Mouse (Mus musculus): ENCODE measurements at regions not wholly inside any gene's neighbourhood (a gene's known extent, or its start where the extent isn't known, plus 50 kb on each side); places are given as distances from the start of the nearest gene placed in this dataset.

DNA sequence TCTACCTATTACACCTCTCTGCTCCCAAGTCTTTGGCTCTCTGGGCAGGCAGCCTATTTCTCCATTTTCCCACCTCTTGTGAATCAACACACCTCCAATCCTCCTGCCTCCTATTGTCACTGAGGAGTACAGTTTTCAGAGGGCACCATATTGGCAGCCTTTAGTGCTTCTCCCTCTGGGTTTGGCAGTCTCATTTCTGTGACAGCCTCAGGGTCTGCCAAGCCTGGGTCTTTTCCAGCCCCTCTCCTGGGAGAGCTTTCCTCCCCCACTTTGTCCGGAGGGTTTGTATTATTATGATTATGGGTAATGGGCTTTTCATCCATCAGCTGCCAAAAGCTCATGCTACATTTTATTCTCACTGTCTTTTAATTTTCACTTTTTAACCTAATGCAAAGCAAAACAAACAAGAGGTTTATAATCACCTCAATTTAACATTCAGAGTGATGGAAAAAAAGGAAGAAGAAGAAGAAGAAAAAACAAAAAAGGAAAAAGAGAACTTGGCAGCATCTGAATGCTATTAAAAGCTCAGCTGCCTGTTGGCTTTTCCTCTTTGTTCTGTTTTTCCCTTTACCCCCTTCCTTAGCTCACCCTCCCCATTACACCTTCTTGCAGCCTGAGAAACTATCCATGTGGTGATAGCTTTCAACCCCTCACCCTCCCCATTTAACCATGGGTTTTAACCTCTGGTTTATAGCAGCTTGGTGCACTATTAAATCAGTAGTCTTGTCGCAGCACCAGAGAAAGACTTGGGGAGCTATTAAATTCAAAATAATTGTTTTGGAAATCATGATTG, 790.5 kb upstream of the Cdh8 start:
- 60% methylated on average over 2 of the region's 2 CpGs for WGBS (ENCODE audit: insufficient replicate concordance)
- no peaks in the 10 kb centered on the region for H3K36me3 ChIP-seq (replicated peaks; ENCODE audit: control insufficient read depth, insufficient read depth, low read depth)
- no peaks in the 10 kb centered on the region for H3K27me3 ChIP-seq (ENCODE audit: control insufficient read depth, insufficient read depth, low read length)
- no peak overlapping the region for H3K4me3 ChIP-seq (ENCODE audit: insufficient read depth in 1 of 2, low read depth in 2 of 2, low read length in 2 of 2)
- no peak overlapping the region for H3K27ac ChIP-seq
- H3K9ac ChIP-seq (replicated peaks): no peak overlapping the region
- ATAC-seq (ENCODE audit: insufficient read depth) (no peak), DNase-seq (ENCODE audit: low read depth in 3 of 3, low spot score in 3 of 3) (no peak)
- no peak for TF ChIP-seq CTCF (IDR thresholded peaks at IDR 0.05; ENCODE audit: low read depth)
- no peak for TF ChIP-seq EP300 (IDR thresholded peaks at IDR 0.05; ENCODE audit: low read depth)
- no peaks in the 10 kb centered on the region for H3K9me3 ChIP-seq (ENCODE audit: control insufficient read depth, low read length)
- H3K4me2 ChIP-seq (ENCODE audit: low read depth): no peak overlapping the region
- no peaks in the 10 kb centered on the region for H3K4me1 ChIP-seq (replicated peaks; ENCODE audit: control insufficient read depth in 2 of 2, insufficient read depth in 2 of 2, low read length in 1 of 2)

DNA sequence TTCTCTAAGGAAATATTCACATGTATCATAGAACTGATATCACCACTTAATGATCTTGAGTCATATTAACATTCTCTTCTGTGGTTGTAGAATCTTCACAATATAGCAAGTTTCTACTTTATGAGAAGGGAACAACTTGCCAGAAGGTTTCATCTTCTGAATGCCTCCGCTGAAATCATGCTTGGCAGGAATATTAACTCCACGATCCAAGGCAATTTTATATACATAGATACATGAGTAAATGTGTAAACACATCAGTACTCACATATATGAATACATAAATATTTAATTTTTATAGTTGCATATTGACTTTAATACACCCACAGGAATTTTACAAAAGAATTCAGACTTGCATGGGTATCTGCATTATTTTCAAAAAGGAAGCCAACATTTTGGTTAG, 777.0 kb upstream of the Cdh8 start:
- Histone ChIP-seq H3K4me1 (replicated peaks; ENCODE audit: control insufficient read depth in 2 of 2, insufficient read depth in 2 of 2, low read length in 1 of 2) (no peaks in the 10 kb centered on the region), H3K27ac (no peak overlapping the region), H3K9me3 (ENCODE audit: control insufficient read depth, low read length) (no peaks in the 10 kb centered on the region), H3K4me3 (ENCODE audit: insufficient read depth in 1 of 2, low read depth in 2 of 2, low read length in 2 of 2) (no peak overlapping the region), H3K9ac (replicated peaks) (no peak overlapping the region), H3K27me3 (ENCODE audit: control insufficient read depth, insufficient read depth, low read length) (no peaks in the 10 kb centered on the region), H3K4me2 (ENCODE audit: low read depth) (no peak overlapping the region), H3K36me3 (replicated peaks; ENCODE audit: control insufficient read depth, insufficient read depth, low read depth) (no peaks in the 10 kb centered on the region)
- no peak for DNase-seq (ENCODE audit: low read depth in 3 of 3, low spot score in 3 of 3)
- 75% methylated on average over 2 of the region's 2 CpGs for WGBS (ENCODE audit: insufficient replicate concordance)
- TF ChIP-seq CTCF (IDR thresholded peaks at IDR 0.05; ENCODE audit: low read depth) (no peak), EP300 (IDR thresholded peaks at IDR 0.05; ENCODE audit: low read depth) (no peak)
- no peak for ATAC-seq (ENCODE audit: insufficient read depth)

DNA sequence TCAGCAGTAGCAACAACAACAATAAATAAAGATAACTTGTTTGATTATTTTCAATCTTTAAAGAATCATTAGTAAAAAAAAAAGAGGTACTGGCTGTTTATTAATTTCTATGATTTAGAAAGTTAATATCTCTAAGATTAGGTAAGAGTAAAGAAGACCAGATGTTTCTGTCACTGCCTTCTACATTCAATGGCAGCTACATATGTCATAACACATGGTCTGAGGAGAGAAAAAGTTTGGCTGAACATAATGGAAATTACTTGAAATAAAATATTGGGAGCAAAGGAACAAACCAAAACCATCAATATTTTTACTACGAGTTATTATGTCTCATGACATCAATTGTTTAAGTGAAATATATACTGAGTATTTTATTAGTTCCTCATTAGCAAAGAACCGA, 774.4 kb upstream of the Cdh8 start:
- H3K27me3 ChIP-seq (ENCODE audit: control insufficient read depth, insufficient read depth, low read length): no peaks in the 10 kb centered on the region
- no peaks in the 10 kb centered on the region for H3K36me3 ChIP-seq (replicated peaks; ENCODE audit: control insufficient read depth, insufficient read depth, low read depth)
- DNase-seq (ENCODE audit: low read depth in 3 of 3, low spot score in 3 of 3) (no peak), ATAC-seq (ENCODE audit: insufficient read depth) (no peak)
- no peak overlapping the region for H3K27ac ChIP-seq
- H3K9ac ChIP-seq (replicated peaks): no peak overlapping the region
- H3K4me3 ChIP-seq (ENCODE audit: insufficient read depth in 1 of 2, low read depth in 2 of 2, low read length in 2 of 2): no peak overlapping the region
- no peaks in the 10 kb centered on the region for H3K4me1 ChIP-seq (replicated peaks; ENCODE audit: control insufficient read depth in 2 of 2, insufficient read depth in 2 of 2, low read length in 1 of 2)
- no peak for TF ChIP-seq EP300 (IDR thresholded peaks at IDR 0.05; ENCODE audit: low read depth)
- TF ChIP-seq CTCF (IDR thresholded peaks at IDR 0.05; ENCODE audit: low read depth): no peak
- WGBS (ENCODE audit: insufficient replicate concordance): 51% methylated on average over 2 of the region's 2 CpGs
- no peak overlapping the region for H3K4me2 ChIP-seq (ENCODE audit: low read depth)
- H3K9me3 ChIP-seq (ENCODE audit: control insufficient read depth, low read length): no peaks in the 10 kb centered on the region

DNA sequence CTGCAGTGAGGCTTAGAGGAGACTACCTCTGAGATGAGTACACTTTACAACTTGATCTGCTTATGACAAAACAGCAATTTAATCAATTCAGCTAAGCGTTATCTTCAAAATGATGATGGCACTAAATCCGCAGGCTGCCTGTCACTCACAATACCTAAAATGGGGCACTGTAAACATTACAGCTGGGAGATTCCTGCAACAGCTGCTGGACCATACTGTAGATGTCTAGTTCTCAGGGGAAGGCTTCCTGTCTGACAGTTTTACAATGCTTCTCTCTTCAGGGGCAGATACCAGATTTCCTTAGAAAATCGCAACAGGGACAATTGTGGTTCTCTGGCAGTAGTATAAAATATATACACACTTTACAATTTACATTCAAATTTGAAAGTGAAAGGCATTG, 771.7 kb upstream of the Cdh8 start:
- no peaks in the 10 kb centered on the region for H3K9me3 ChIP-seq (ENCODE audit: control insufficient read depth, low read length)
- no peaks in the 10 kb centered on the region for H3K36me3 ChIP-seq (replicated peaks; ENCODE audit: control insufficient read depth, insufficient read depth, low read depth)
- TF ChIP-seq CTCF (IDR thresholded peaks at IDR 0.05; ENCODE audit: low read depth): no peak
- no peak for TF ChIP-seq EP300 (IDR thresholded peaks at IDR 0.05; ENCODE audit: low read depth)
- WGBS (ENCODE audit: insufficient replicate concordance): 75% methylated on average over 3 of the region's 3 CpGs
- H3K9ac ChIP-seq (replicated peaks): no peak overlapping the region
- H3K4me1 ChIP-seq (replicated peaks; ENCODE audit: control insufficient read depth in 2 of 2, insufficient read depth in 2 of 2, low read length in 1 of 2): no peaks in the 10 kb centered on the region
- no peak overlapping the region for H3K4me3 ChIP-seq (ENCODE audit: insufficient read depth in 1 of 2, low read depth in 2 of 2, low read length in 2 of 2)
- ATAC-seq (ENCODE audit: insufficient read depth) (no peak), DNase-seq (ENCODE audit: low read depth in 3 of 3, low spot score in 3 of 3) (no peak)
- H3K27me3 ChIP-seq (ENCODE audit: control insufficient read depth, insufficient read depth, low read length): no peaks in the 10 kb centered on the region
- H3K4me2 ChIP-seq (ENCODE audit: low read depth): no peak overlapping the region
- no peak overlapping the region for H3K27ac ChIP-seq

DNA sequence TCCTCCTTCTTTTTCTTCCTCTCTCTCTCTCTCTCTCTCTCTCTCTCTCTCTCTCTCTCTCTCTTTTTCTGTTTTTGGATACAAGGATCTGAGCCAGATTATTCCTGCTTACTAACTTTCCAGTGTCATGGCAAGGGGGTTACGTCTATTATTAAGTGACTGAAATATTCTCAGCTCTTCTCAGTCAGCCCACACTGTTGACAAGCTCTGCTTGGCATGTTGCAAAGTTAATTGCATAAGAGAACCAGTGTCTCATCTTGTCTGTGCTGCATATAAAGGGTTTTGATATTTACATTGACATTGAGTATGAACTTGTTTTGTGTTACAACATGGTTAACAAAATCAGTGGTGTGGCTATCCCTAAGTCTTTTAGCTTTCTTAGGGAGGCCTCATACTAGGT, 760.2 kb upstream of the Cdh8 start:
- H3K9me3 ChIP-seq (ENCODE audit: control insufficient read depth, low read length): no peaks in the 10 kb centered on the region
- H3K4me1 ChIP-seq (replicated peaks; ENCODE audit: control insufficient read depth in 2 of 2, insufficient read depth in 2 of 2, low read length in 1 of 2): no peaks in the 10 kb centered on the region
- no peak overlapping the region for H3K9ac ChIP-seq (replicated peaks)
- H3K4me2 ChIP-seq (ENCODE audit: low read depth): no peak overlapping the region
- H3K27ac ChIP-seq: no peak overlapping the region
- H3K4me3 ChIP-seq (ENCODE audit: insufficient read depth in 1 of 2, low read depth in 2 of 2, low read length in 2 of 2): no peak overlapping the region
- TF ChIP-seq EP300 (IDR thresholded peaks at IDR 0.05; ENCODE audit: low read depth) (no peak), CTCF (IDR thresholded peaks at IDR 0.05; ENCODE audit: low read depth) (no peak)
- H3K27me3 ChIP-seq (ENCODE audit: control insufficient read depth, insufficient read depth, low read length): no peaks in the 10 kb centered on the region
- 53% methylated on average over 1 of the region's 1 CpGs for WGBS (ENCODE audit: insufficient replicate concordance)
- DNase-seq (ENCODE audit: low read depth in 3 of 3, low spot score in 3 of 3) (no peak), ATAC-seq (ENCODE audit: insufficient read depth) (no peak)
- H3K36me3 ChIP-seq (replicated peaks; ENCODE audit: control insufficient read depth, insufficient read depth, low read depth): no peaks in the 10 kb centered on the region

Measured in liver, embryonic 14.5 days (tissue).